Mouse (Mus musculus): ENCODE measurements at regions not wholly inside any gene's neighbourhood (a gene's known extent, or its start where the extent isn't known, plus 50 kb on each side); places are given as distances from the start of the nearest gene placed in this dataset.

DNA sequence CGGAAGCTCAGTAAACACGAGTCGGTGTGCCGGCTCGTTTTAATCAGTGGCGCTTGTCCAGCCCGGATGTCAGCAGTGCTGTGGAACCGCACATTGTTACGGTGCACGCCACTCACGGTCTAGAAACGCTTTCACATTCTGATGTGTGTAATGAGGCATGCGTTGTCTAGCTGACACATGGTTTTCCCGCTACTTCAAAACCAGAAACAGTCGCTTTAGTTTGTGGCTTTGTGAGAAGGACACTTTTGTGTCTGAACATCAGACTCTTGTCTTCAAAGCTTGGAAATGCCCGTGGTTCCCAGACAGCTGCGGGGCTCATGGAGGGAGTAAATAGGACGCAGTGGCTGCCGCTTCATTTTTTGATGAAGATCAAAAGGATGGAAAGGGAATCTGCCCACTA, 77.0 kb upstream of the Lgr5 start:
- Histone ChIP-seq H3K4me3 (0 out of 2 replicates have a peak overlapping the region, but pooled peaks have one; percentile 18), H3K27me3 (ENCODE audit: insufficient read depth, poor library complexity, severe bottlenecking) (no peaks in the 10 kb centered on the region), H3K4me1 (replicated peaks) (peaks cover 5% of the 10 kb centered on the region; the same call in 1 of the 2 replicates), H3K27ac (peak overlapping the region; percentile 40; the same call in 1 of the 2 replicates), H3K36me3 (no peaks in the 10 kb centered on the region), H3K9me3 (no peaks in the 10 kb centered on the region)
- 60% methylated on average over 19 of the region's 19 CpGs for WGBS
- peak; percentile 42 for DNase-seq (ENCODE audit: low spot score)

DNA sequence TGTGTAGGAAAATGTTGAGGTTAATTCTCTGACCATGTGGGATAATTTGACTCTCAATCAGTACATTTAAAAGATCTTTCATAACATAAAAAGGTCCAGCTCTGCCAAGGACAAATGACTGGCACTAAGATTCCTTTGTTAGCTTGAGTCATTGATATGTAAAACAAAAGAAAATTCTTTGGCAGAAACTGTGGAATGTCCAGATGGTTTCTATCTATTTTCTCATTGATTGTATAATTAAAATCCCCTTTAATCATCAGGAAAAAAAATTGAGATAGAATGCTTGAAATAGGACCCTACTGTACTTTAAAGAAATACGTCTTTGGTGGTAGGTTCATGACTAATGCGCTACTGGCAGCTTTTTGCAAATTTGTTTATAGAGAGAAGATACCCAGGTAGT, 89.1 kb upstream of the Lgr5 start:
- no peak for DNase-seq (ENCODE audit: low spot score)
- Histone ChIP-seq H3K4me1 (replicated peaks) (no peaks in the 10 kb centered on the region), H3K27me3 (ENCODE audit: insufficient read depth, poor library complexity, severe bottlenecking) (no peaks in the 10 kb centered on the region), H3K9me3 (no peaks in the 10 kb centered on the region), H3K4me3 (no peak overlapping the region), H3K36me3 (no peaks in the 10 kb centered on the region), H3K27ac (no peak overlapping the region)
- 91% methylated on average over 2 of the region's 2 CpGs for WGBS

DNA sequence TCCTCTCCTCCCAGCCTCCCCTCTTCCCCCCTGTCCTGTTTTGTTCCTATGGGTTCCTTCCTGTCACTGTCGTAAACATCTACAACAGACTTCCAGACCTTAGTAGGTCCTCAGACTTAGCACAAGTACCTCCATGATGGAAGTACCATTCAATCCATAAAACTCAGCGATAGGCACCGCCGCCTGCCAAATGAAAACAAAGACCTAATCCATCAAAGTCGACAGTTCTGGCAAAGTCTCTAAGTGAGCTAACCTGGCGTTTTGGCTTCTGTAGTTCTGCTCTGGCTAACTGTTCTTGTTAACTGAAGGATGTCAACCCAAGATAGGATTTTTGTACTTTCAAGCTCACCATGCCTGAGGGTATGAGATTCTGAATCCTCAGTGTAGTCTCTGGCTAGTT, 93.5 kb upstream of the Lgr5 start:
- Histone ChIP-seq H3K27me3 (ENCODE audit: insufficient read depth, poor library complexity, severe bottlenecking) (no peaks in the 10 kb centered on the region), H3K9me3 (no peaks in the 10 kb centered on the region), H3K4me1 (replicated peaks) (no peaks in the 10 kb centered on the region), H3K36me3 (no peaks in the 10 kb centered on the region), H3K4me3 (no peak overlapping the region), H3K27ac (no peak overlapping the region)
- no peak for DNase-seq (ENCODE audit: low spot score)
- WGBS = 77% methylated on average over 6 of the region's 6 CpGs

DNA sequence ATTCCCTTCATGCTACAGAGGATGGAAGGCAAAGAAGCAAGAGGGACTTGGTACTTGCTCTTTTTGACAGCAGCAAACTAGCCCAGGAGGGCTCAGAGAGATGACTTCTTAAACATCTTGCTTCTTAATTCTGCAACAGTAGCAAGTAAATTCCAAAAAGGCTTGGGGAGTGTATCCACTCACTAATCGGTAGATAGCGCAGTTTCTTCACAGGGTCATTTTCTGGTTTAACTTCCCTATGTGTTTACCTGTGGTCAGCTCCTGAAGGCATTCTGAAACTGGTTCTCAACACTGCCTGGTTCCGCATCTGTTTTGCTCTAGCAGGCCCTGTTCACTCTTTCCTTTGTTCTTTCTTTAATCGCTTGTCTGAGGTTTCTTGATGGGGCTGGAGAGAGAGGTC, 104.4 kb upstream of the Lgr5 start:
- no peaks in the 10 kb centered on the region for H3K36me3 ChIP-seq
- 90% methylated on average over 4 of the region's 4 CpGs for WGBS
- H3K27me3 ChIP-seq (ENCODE audit: insufficient read depth, poor library complexity, severe bottlenecking) = no peaks in the 10 kb centered on the region
- no peaks in the 10 kb centered on the region for H3K9me3 ChIP-seq
- no peak for DNase-seq (ENCODE audit: low spot score)
- no peak overlapping the region for H3K4me3 ChIP-seq
- H3K27ac ChIP-seq = no peak overlapping the region
- 0 out of 2 replicates have a peak, but pooled peaks cover 4% of the 10 kb centered on the region for H3K4me1 ChIP-seq (replicated peaks)

DNA sequence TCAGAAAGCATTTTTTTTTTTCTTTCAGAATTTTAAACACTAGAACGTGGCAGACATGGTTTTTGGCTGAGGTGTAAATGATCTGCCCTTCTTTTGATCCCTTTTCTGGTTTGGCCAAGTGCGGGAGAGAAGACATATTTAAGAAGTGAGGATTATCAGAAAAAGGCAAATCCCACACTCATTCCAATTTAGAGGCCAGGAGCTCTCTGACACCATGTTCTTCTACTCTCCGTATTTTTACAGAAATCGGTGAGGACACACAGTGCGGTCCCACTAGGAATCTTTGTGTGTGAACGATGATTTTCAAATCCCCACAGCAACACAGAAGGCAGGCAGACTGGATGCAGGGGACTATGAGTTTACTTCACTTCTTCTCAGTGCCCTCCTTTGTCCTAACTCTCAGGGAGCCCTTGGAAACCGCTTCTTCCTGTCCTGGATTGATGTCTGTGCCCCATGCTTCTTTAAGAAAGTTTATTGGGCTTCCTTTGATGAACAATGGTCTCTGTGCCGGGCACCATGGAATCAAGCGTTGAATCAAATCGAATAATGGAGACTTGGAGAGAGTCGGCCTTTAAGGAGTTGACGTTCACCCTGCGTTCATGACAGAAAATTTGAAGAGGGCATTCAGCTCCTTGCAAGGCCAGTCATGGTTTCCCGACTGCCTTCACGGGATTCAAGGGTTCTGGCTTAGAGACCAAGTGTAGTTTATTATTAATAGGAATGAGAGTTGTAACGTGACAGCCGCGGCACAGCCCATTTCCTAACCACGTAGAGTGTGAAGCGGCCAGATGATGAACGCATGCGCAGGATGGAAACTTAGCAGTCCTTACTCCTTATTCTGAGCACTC, 106.6 kb upstream of the Lgr5 start:
- no peaks in the 10 kb centered on the region for H3K9me3 ChIP-seq
- no peak overlapping the region for H3K27ac ChIP-seq
- WGBS = 72% methylated on average over 22 of the region's 22 CpGs
- 0 out of 2 replicates have a peak, but pooled peaks cover 4% of the 10 kb centered on the region for H3K4me1 ChIP-seq (replicated peaks)
- no peak for DNase-seq (ENCODE audit: low spot score)
- no peaks in the 10 kb centered on the region for H3K27me3 ChIP-seq (ENCODE audit: insufficient read depth, poor library complexity, severe bottlenecking)
- H3K36me3 ChIP-seq = no peaks in the 10 kb centered on the region
- no peak overlapping the region for H3K4me3 ChIP-seq

DNA sequence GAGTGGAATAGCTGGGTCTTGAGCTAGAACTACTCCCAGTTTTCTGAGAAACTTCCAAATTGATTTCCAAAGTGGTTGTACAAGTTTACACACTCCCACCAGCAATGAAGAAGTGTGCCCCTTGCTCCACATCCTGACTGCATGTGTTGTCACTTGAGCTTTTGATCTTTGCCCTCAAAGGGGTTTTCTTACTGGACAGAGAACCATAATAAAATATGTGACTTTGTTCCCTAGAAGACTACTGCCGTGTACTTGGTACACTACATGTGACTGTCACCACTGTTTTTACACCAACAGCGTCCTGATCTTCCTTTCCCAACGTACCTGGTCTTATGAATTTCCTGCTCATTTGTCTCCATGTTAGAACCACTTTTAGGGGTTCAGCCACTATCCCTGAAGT, 114.3 kb upstream of the Tspan8 start:
- H3K27me3 ChIP-seq (ENCODE audit: insufficient read depth, poor library complexity, severe bottlenecking) = no peaks in the 10 kb centered on the region
- H3K36me3 ChIP-seq = no peaks in the 10 kb centered on the region
- WGBS = 79% methylated on average over 3 of the region's 3 CpGs
- H3K4me1 ChIP-seq (replicated peaks) = no peaks in the 10 kb centered on the region
- no peak overlapping the region for H3K27ac ChIP-seq
- H3K9me3 ChIP-seq = no peaks in the 10 kb centered on the region
- H3K4me3 ChIP-seq = no peak overlapping the region
- DNase-seq (ENCODE audit: low spot score) = no peak

DNA sequence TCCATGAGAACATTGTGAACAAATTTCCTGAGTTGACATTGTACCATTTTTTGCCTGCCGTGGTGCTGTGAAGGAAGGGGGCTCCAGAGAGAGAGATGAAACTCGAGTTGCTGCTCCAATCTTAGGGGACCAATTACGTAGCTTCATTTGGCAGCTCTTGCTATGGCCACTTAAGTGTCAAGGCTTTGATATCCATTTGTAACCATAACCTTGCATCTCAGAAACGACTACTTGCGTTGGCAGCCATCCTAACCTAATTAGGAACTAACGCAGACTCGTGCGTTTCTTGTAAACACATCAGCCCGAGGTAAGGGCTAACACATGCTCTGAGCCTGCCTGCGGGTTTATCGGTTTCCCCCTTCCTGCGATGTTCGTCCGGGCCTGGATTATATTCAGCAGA, 108.0 kb upstream of the Tspan8 start:
- WGBS = 80% methylated on average over 14 of the region's 14 CpGs
- no peaks in the 10 kb centered on the region for H3K9me3 ChIP-seq
- H3K27ac ChIP-seq = no peak overlapping the region
- no peak for DNase-seq (ENCODE audit: low spot score)
- H3K27me3 ChIP-seq (ENCODE audit: insufficient read depth, poor library complexity, severe bottlenecking) = no peaks in the 10 kb centered on the region
- H3K36me3 ChIP-seq = no peaks in the 10 kb centered on the region
- H3K4me3 ChIP-seq = no peak overlapping the region
- H3K4me1 ChIP-seq (replicated peaks) = no peaks in the 10 kb centered on the region

DNA sequence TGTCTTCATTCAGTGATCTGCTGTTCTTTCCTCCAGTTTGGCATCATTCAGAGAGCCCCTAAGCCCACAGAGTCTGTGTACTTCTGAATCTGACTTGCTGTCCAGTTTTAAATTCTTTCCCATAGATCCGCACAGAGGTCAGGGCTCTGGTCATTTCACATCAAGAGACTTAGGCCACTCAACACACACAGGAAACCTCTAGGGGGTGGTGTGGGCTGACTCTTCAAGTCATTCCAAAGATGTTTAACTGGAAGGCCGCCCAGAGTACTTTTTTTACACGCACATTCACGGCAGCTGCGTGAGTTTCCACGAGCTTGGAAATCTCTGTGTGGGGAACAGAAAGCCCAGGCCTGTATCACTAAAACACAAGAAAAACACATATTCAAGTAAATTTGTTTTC, 102.7 kb upstream of the Tspan8 start:
- H3K36me3 ChIP-seq = no peaks in the 10 kb centered on the region
- H3K4me3 ChIP-seq = no peak overlapping the region
- no peak for DNase-seq (ENCODE audit: low spot score)
- H3K27ac ChIP-seq = no peak overlapping the region
- H3K9me3 ChIP-seq = no peaks in the 10 kb centered on the region
- 63% methylated on average over 6 of the region's 6 CpGs for WGBS
- H3K4me1 ChIP-seq (replicated peaks) = 0 out of 2 replicates have a peak, but pooled peaks cover 5% of the 10 kb centered on the region
- no peaks in the 10 kb centered on the region for H3K27me3 ChIP-seq (ENCODE audit: insufficient read depth, poor library complexity, severe bottlenecking)

DNA sequence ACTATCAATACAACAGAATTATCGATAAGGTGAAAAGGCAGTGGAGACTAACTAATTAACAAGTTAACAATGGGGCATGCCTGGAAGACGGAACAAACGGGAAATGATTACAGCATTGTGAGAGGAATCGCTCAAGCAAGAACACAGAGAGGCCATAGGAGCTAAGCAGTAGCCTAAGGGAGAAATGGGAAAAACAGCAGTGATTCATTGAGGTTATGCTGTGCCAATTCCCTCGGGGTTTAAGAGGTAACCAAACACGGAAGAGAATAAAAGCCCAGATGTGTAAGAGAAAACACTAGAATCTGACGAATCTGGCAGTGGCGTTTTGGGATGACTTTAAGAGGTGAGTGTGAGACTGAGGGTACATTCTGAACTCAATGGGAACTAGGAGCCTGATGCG, 100.5 kb upstream of the Tspan8 start:
- 58% methylated on average over 9 of the region's 9 CpGs for WGBS
- Histone ChIP-seq H3K4me3 (no peak overlapping the region), H3K4me1 (replicated peaks) (0 out of 2 replicates have a peak, but pooled peaks cover 5% of the 10 kb centered on the region), H3K9me3 (no peaks in the 10 kb centered on the region), H3K36me3 (no peaks in the 10 kb centered on the region), H3K27me3 (ENCODE audit: insufficient read depth, poor library complexity, severe bottlenecking) (no peaks in the 10 kb centered on the region), H3K27ac (no peak overlapping the region)
- no peak for DNase-seq (ENCODE audit: low spot score)

DNA sequence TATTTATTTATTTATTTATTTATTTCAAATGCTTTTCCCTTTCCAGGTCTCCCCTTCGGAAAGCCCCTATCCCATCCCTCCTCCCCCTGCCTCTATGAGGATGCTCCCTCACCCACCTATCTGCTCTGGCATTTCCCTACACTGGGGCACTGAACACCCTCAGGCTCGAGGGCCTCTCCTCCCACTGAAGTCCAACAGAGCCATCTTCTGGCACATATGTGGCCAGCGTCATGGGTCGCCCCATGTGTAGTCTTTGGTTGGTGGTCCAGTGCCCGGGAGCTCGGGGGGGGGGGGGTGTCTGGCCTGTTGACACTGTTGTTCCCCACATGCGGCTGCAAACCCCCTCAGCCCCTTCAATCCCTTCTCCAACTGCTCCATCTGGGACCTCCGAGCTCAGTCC, 99.6 kb upstream of the Tspan8 start:
- DNase-seq (ENCODE audit: low spot score) = no peak
- 0 out of 2 replicates have a peak, but pooled peaks cover 5% of the 10 kb centered on the region for H3K4me1 ChIP-seq (replicated peaks)

DNA sequence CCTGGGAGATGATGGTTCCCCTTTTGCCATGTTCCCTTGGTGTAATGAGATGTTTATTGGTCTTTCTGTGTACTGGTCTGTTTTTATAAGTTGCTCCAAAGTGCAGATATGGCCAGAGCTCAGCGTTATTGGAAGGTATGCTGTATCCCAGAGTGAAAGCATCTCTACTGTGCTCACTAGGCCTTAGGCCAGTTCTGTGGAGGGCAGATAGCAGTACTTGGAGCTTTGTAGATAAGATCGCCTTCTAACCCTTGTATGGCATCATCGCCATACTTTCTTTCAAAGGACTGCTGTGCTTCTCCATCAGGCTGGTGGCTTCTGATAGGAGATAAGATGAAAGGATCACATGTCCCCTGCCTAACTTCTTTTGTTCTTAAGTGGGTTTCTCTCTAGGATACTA, 94.0 kb upstream of the Tspan8 start:
- Histone ChIP-seq H3K9me3 (no peaks in the 10 kb centered on the region), H3K4me3 (no peak overlapping the region), H3K36me3 (no peaks in the 10 kb centered on the region), H3K27ac (no peak overlapping the region), H3K4me1 (replicated peaks) (no peaks in the 10 kb centered on the region), H3K27me3 (ENCODE audit: insufficient read depth, poor library complexity, severe bottlenecking) (no peaks in the 10 kb centered on the region)
- 92% methylated on average over 3 of the region's 3 CpGs for WGBS
- DNase-seq (ENCODE audit: low spot score) = no peak

More for the DNA sequence above, 99.6 kb upstream of the Tspan8 start:
- H3K4me3 ChIP-seq = no peak overlapping the region
- H3K9me3 ChIP-seq = no peaks in the 10 kb centered on the region
- WGBS = 84% methylated on average over 8 of the region's 8 CpGs
- H3K36me3 ChIP-seq = no peaks in the 10 kb centered on the region
- H3K27ac ChIP-seq = no peak overlapping the region
- H3K27me3 ChIP-seq (ENCODE audit: insufficient read depth, poor library complexity, severe bottlenecking) = no peaks in the 10 kb centered on the region

DNA sequence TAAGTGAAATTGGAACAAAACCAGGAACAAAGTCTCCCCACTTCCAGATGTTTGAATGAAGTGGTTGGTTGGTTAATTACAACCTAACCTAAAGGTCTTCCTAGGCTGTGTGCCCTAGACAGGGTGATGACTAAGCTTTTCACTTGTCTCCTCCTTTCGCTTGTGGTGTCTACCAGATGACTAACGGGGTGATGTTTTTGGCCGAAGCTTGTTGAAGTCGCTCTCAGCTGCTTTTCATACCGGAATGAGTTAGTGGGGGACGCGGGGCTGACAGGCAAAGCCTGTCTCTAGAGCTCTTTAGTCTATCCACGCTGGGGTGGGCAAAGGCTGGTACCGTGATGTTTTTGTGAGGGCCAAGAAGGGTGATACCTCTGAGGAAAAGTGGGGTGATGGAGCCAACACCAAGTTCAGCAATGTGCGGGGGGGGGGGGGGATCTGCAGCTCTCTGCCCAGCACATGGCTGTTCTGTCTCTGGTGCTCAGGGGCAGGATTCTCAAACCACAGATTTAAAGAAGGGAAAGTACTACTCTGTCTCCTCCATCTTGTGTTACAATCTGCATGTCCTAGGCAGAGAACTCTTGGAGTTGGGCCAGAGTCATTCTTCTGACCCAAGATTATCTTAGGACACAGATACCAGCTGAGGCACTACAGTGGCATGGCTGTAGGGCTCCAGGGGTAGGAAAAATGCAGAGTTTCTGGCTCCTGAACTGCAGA, 73.8 kb upstream of the Tspan8 start:
- H3K27ac ChIP-seq = no peak overlapping the region
- H3K4me1 ChIP-seq (replicated peaks) = no peaks in the 10 kb centered on the region
- DNase-seq (ENCODE audit: low spot score) = no peak
- H3K27me3 ChIP-seq (ENCODE audit: insufficient read depth, poor library complexity, severe bottlenecking) = no peaks in the 10 kb centered on the region
- WGBS = 92% methylated on average over 10 of the region's 10 CpGs
- H3K36me3 ChIP-seq = no peaks in the 10 kb centered on the region
- H3K4me3 ChIP-seq = no peak overlapping the region
- H3K9me3 ChIP-seq = no peaks in the 10 kb centered on the region

DNA sequence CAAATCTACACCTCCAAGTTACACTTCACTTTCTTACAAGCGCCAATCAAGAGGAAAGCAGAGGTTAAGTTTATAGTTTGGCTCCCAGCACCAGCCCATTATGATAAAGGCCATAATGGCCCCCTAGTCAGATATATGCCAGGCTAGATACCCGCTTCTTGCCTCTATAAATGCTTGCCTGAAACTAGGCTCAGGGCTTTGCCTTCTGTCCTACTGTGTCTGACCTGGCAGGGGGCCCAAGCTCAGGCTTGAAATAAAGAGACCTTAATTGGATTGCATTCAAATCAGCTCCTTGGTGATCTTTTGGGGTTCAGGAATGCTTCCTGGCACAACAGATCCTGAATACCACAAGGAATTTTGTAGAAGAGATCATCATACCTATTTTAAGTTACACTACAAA, 66.8 kb upstream of the Tspan8 start:
- no peaks in the 10 kb centered on the region for H3K27me3 ChIP-seq (ENCODE audit: insufficient read depth, poor library complexity, severe bottlenecking)
- 63% methylated on average over 2 of the region's 2 CpGs for WGBS
- H3K9me3 ChIP-seq = no peaks in the 10 kb centered on the region
- H3K27ac ChIP-seq = no peak overlapping the region
- no peaks in the 10 kb centered on the region for H3K36me3 ChIP-seq
- H3K4me3 ChIP-seq = no peak overlapping the region
- no peaks in the 10 kb centered on the region for H3K4me1 ChIP-seq (replicated peaks)
- no peak for DNase-seq (ENCODE audit: low spot score)

Data from hindbrain, embryonic 10.5 days (tissue).